Comparison of ENCODE assay signal across 9 mouse cellular contexts in the genomic region with DNA sequence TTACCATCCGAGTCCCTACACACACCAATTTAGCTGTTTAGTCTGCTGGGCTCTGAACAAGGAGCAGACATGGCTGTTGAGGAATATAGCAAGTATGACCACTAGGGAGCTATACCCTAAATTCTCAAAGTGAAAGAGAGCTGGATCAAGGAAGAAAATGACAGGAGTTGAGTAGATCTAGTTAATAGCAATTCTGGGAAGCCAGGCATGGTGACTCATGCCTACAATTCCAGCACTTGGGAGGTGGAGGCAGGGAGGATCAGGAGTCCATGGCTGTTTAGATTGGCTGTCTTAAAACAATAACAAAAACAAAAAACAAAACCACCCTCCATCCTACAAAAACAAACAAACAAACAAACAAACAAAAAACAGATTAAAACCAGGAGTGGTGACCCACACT. TPM values are rescaled to one million over a fixed set of nuclear protein-coding genes. Genes with fewer than 3 reads are reported as not detected.
DNase-seq lines count a peak whose midpoint lies in the region; ATAC-seq and TF ChIP-seq lines count a peak whose summit lies in the region.
"Had no signal": no experiment of that assay in that cellular context is flagged by ENCODE, and none has a peak within 500 bp of the region (broad histone marks: within the 10 kb centered on the region; RNA-seq: fewer than 3 reads in every experiment).

No protein-coding gene starts in this region.

- H3K27me3 ChIP-seq in lung, postnatal 0 days (replicated peaks; ENCODE audit: insufficient read depth, low read length) = no peaks in the 10 kb centered on the region
- no peaks in the 10 kb centered on the region for H3K27me3 ChIP-seq in forebrain, embryonic 11.5 days (ENCODE audit: control insufficient read depth, insufficient read depth, low read length)
- H3K27me3 ChIP-seq in limb, embryonic 15.5 days = no peaks in the 10 kb centered on the region
- no peaks in the 10 kb centered on the region for H3K27me3 ChIP-seq in stomach, embryonic 15.5 days (replicated peaks)

- TF ChIP-seq CTCF in lung, postnatal 0 days (IDR thresholded peaks at IDR 0.05) = peak; percentile 16; the same call in 1 of the 2 replicates

- H3K9ac ChIP-seq in lung, postnatal 0 days (replicated peaks; ENCODE audit: low read depth) = no peak overlapping the region
- H3K9ac ChIP-seq in forebrain, embryonic 11.5 days (ENCODE audit: low read length) = no peak overlapping the region
- no peak overlapping the region for H3K9ac ChIP-seq in limb, embryonic 15.5 days
- H3K9ac ChIP-seq in stomach, embryonic 15.5 days = no peak overlapping the region

- no peak for TF ChIP-seq EP300 in lung, postnatal 0 days (IDR thresholded peaks at IDR 0.05)

- DNase-seq in lung, postnatal 0 days (ENCODE audit: low spot score) = peak; percentile 26
- DNase-seq in lung, adult 18-20 months = no peak
- DNase-seq in forebrain, embryonic 11.5 days (ENCODE audit: low spot score) = no peak
- DNase-seq in cerebellum, adult 8-10 months = no peak
- DNase-seq in retina, postnatal 1 day = no peak
- no peak for DNase-seq in kidney, postnatal 10 days
- DNase-seq: gastrocnemius, postnatal 25 days had no signal

- H3K4me1 ChIP-seq in lung, postnatal 0 days (ENCODE audit: insufficient read depth, low read depth, low read length) = peaks cover 6% of the 10 kb centered on the region; the same call in 1 of the 2 replicates
- H3K4me1 ChIP-seq in forebrain, embryonic 11.5 days (replicated peaks; ENCODE audit: control insufficient read depth, insufficient read depth, low read length) = peaks cover 4% of the 10 kb centered on the region
- peaks cover 24% of the 10 kb centered on the region for H3K4me1 ChIP-seq in limb, embryonic 15.5 days
- peaks cover 13% of the 10 kb centered on the region; the same call in 1 of the 2 replicates for H3K4me1 ChIP-seq in stomach, embryonic 15.5 days

- peak overlapping the region; percentile 93; the same call in 1 of the 2 replicates for H3K4me3 ChIP-seq in lung, postnatal 0 days (ENCODE audit: low read depth, low read length)
- H3K4me3 ChIP-seq in forebrain, embryonic 11.5 days (ENCODE audit: low read depth, low read length) = peak overlapping the region; percentile 73
- peak overlapping the region; percentile 86 for H3K4me3 ChIP-seq in limb, embryonic 15.5 days
- peak overlapping the region; percentile 87 for H3K4me3 ChIP-seq in stomach, embryonic 15.5 days (replicated peaks)

- no peaks in the 10 kb centered on the region for H3K9me3 ChIP-seq in lung, postnatal 0 days (ENCODE audit: low read length)
- H3K9me3 ChIP-seq in forebrain, embryonic 11.5 days (ENCODE audit: control insufficient read depth, low read length) = no peaks in the 10 kb centered on the region
- H3K9me3 ChIP-seq in limb, embryonic 15.5 days = no peaks in the 10 kb centered on the region
- no peaks in the 10 kb centered on the region for H3K9me3 ChIP-seq in stomach, embryonic 15.5 days

- peak overlapping the region; percentile 83 for H3K4me2 ChIP-seq in lung, postnatal 0 days (replicated peaks; ENCODE audit: low read depth, low read length)
- no peak overlapping the region for H3K4me2 ChIP-seq in forebrain, embryonic 11.5 days (ENCODE audit: low read depth, low read length, severe bottlenecking)
- no peak overlapping the region for H3K4me2 ChIP-seq in limb, embryonic 15.5 days
- peak overlapping the region; percentile 94 for H3K4me2 ChIP-seq in stomach, embryonic 15.5 days

- 65% methylated on average over 1 of the region's 1 CpGs for WGBS in lung, postnatal 0 days
- WGBS in forebrain, embryonic 11.5 days = 96% methylated on average over 1 of the region's 1 CpGs
- 69% methylated on average over 1 of the region's 1 CpGs for WGBS in limb, embryonic 15.5 days
- WGBS in stomach, embryonic 15.5 days = 70% methylated on average over 1 of the region's 1 CpGs

- H3K27ac ChIP-seq in lung, postnatal 0 days (ENCODE audit: low read length) = no peak overlapping the region
- H3K27ac ChIP-seq in forebrain, embryonic 11.5 days (ENCODE audit: low read depth, low read length) = no peak overlapping the region
- no peak overlapping the region for H3K27ac ChIP-seq in limb, embryonic 15.5 days
- H3K27ac ChIP-seq in stomach, embryonic 15.5 days = no peak overlapping the region

- no peak for ATAC-seq in lung, postnatal 0 days
- no peak for ATAC-seq in forebrain, embryonic 11.5 days (replicated peaks; ENCODE audit: low FRiP score)
- ATAC-seq in limb, embryonic 15.5 days (ENCODE audit: insufficient number of reproducible peaks, low FRiP score, low TSS enrichment, low read depth) = no peak
- ATAC-seq in stomach, embryonic 15.5 days (ENCODE audit: insufficient read depth, low FRiP score, low read depth) = no peak

- no peaks in the 10 kb centered on the region for H3K36me3 ChIP-seq in lung, postnatal 0 days (ENCODE audit: insufficient read depth, low read length)
- H3K36me3 ChIP-seq in forebrain, embryonic 11.5 days (ENCODE audit: control insufficient read depth, insufficient read depth, low read length) = no peaks in the 10 kb centered on the region
- H3K36me3 ChIP-seq in limb, embryonic 15.5 days = no peaks in the 10 kb centered on the region
- H3K36me3 ChIP-seq in stomach, embryonic 15.5 days = no peaks in the 10 kb centered on the region

RNA-seq across cellular contexts. Expression of gene Plekhm1, which starts 1.2 kb away (rescaled TPM):
- polyA plus RNA-seq in lung, postnatal 0 days (2015; fragmentation: Nextera tagmentation; extraction: Ambion mirVana) = 8.1 and 9.4 TPM in 2 replicates
- 10.1 and 11.3 TPM in 2 replicates for polyA plus RNA-seq in forebrain, embryonic 11.5 days (2014; fragmentation: Nextera tagmentation; extraction: Ambion mirVana)
- 8.4 and 8.6 TPM in 2 replicates for polyA plus RNA-seq in limb, embryonic 15.5 days (2015; fragmentation: Nextera tagmentation; extraction: Ambion mirVana)
- polyA plus RNA-seq in stomach, embryonic 15.5 days (2015; fragmentation: Nextera tagmentation; extraction: Ambion mirVana) = 5.9 and 6.2 TPM in 2 replicates

RNA-seq across cellular contexts. Expression of gene Arhgap27, which starts 47.8 kb away (rescaled TPM):
- polyA plus RNA-seq in lung, postnatal 0 days (2015; fragmentation: Nextera tagmentation; extraction: Ambion mirVana) = 18.5 and 20.0 TPM in 2 replicates
- polyA plus RNA-seq in forebrain, embryonic 11.5 days (2014; fragmentation: Nextera tagmentation; extraction: Ambion mirVana) = 3.2 TPM in 2 replicates
- 11.7 and 14.0 TPM in 2 replicates for polyA plus RNA-seq in limb, embryonic 15.5 days (2015; fragmentation: Nextera tagmentation; extraction: Ambion mirVana)
- polyA plus RNA-seq in stomach, embryonic 15.5 days (2015; fragmentation: Nextera tagmentation; extraction: Ambion mirVana) = 21.2 and 21.5 TPM in 2 replicates

Comparison
In these comparisons a context has a peak if more than half of its experiments do, and no peak if none do; other contexts are left out.
1. H3K4me2 ChIP-seq: peak in lung, postnatal 0 days (single experiment) and stomach, embryonic 15.5 days (single experiment); none in forebrain, embryonic 11.5 days (single experiment) and limb, embryonic 15.5 days (single experiment).
2. Peak in every context shown above with its lines, with median percentiles within 50 percentile points of each other: H3K4me3 ChIP-seq.